Mouse (Mus musculus) neural tube, embryonic 10.5 days (tissue): ENCODE measurements around the gene Gm5128.
"Not testable (repeated sequence)": the region's sequence is repeated elsewhere in the genome, so short reads cannot be mapped to it uniquely, and the experiment has no call there.

ENCODE experiments used
- DNase-seq: peaks from one replicate; pipeline ENCODE4 v3.0.0-alpha.2; 2017; ENCODE audit warnings: low spot score; ENCODE audit errors: extremely low spot score

Gm5128 gene

DNA sequence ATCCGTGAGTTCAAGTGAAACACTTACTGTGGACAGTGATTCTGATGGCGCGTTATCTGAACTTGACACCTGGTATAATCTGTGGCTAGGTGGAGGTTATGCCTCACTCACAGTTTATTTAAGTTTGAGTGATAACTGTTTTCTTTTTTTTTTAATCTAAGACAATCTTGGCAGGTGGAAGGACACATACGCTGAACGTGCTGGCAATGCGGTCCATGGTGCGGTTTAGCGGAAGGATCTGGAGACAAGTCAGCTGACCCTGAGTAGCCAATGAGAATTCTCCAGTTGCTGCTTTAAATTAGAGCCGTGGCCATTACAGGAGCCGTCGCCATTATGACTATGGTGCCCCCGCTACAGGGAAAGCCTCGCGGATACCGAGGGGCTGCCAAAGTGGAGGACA is at the start of gene Gm5128:
Gene Gm5128 (plus strand): TSS at position 301 of the 400 bp plus-strand sequence.
- not testable (repeated sequence) for DNase-seq

DNA sequence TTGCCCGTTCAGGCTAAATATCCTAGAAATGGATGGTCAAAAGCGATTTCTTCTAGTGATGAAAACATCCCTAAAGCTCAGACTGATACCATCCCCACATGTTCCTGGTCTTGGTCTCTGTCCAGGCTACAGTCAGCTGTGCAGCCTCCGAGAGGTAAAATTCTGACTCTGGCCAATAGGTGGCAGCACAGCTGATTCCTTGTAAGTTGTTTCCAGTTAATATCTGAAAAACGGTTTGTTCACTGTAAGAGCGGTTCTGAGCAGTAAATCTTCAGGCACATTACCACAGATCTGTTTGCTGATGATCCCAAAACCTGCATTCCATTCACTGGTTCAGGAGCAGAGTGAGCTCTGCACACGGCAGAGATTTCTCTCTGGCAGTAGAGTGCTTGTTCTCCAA is 12.4 kb upstream of the Gm5128 start:
- DNase-seq, result not testable (repeated sequence)

DNA sequence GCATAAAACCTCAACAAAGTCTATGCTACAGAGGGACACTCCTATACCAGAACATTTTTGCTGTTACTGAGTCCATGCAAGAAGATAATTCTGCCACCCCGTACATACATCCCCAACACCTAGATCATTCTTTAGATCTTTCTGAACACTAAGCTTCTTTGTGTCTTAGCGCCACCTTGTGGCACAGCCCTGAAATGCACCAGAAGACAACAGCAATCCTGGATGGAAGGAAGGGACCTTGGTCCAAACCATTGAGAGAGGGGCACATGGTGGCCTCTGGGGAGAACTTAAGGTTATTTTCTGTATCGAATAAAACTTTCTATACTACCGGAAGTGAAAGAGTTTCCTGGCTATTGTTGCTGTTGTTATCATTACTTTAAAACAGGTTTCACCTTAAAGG is 11.1 kb upstream of the Gm5128 start:
- not testable (repeated sequence) for DNase-seq

DNA sequence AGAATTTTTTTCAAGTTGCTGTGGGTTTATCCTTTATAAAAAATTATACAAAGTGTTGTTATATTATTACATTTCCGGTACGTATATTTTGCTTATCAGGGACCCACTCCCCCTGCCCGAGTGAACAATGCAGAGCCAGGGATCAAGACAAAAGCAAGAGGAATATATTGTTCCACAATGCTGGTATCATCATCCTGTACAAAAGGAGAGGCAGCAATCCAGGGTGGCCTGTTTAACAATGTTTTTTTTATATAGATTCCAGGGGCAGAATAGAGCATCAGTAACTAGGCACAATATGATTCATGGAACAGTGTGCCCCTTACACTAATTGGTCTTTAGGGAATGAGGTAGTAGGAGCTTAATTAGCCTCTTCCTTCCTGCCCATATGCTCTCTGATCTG is 30.5 kb downstream of the Gm5128 start:
- not testable (repeated sequence) for DNase-seq

DNA sequence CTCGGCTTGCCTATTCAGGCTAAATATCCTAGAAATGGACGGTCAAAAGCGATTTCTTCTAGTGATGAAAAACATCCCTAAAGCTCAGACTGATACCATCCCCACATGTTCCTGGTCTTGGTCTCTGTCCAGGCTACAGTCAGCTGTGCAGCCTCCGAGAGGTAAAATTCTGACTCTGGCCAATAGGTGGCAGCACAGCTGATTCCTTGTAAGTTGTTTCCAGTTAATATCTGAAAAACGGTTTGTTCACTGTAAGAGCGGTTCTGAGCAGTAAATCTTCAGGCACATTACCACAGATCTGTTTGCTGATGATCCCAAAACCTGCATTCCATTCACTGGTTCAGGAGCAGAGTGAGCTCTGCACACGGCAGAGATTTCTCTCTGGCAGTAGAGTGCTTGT is 48.1 kb downstream of the Gm5128 start:
- not testable (repeated sequence) for DNase-seq

DNA sequence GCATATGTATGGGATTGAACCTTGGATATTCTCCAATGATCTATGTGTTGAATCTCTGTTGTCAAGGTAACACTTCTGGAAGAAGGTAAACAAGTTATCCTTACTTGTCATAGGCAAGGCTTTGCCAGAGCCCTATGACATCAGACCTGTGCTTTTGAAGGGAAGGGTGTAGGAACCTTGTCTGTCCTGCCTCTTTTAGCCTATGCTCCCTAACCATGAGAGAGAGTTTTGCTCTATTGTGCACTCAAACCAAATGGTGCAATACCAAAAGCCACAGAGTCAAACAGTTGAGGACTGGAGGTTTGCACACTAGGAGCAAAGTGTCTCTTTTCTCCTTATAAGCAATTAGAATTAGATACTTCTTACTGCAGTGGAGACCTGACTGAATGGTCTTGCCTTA is 48.7 kb downstream of the Gm5128 start:
- not testable (repeated sequence) for DNase-seq

DNA sequence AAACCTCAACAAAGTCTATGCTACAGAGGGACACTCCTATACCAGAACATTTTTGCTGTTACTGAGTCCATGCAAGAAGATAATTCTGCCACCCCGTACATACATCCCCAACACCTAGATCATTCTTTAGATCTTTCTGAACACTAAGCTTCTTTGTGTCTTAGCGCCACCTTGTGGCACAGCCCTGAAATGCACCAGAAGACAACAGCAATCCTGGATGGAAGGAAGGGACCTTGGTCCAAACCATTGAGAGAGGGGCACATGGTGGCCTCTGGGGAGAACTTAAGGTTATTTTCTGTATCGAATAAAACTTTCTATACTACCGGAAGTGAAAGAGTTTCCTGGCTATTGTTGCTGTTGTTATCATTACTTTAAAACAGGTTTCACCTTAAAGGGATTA is 49.4 kb downstream of the Gm5128 start:
- not testable (repeated sequence) for DNase-seq
